Mouse (Mus musculus) CD4-positive naive resting alpha-beta T cell, adult 76 days (primary cell): ENCODE data around the gene Cgrrf1. TPM values are rescaled to one million over a fixed set of nuclear protein-coding genes. Genes with fewer than 3 reads are reported as not detected.

Experiments used
- total RNA-seq: library from RNA; stranded (reverse); gene quantifications from one replicate; pipeline ENCODE4 v1.2.4, GENCODE M21; 2023

The Cgrrf1 gene
- total RNA-seq: 17.3 TPM

GRCm38 (mm10) chr14:46831837-46832333 is at the start of gene Cgrrf1:
Gene Cgrrf1 (plus strand): TSS chr14:46832125.

DNA sequence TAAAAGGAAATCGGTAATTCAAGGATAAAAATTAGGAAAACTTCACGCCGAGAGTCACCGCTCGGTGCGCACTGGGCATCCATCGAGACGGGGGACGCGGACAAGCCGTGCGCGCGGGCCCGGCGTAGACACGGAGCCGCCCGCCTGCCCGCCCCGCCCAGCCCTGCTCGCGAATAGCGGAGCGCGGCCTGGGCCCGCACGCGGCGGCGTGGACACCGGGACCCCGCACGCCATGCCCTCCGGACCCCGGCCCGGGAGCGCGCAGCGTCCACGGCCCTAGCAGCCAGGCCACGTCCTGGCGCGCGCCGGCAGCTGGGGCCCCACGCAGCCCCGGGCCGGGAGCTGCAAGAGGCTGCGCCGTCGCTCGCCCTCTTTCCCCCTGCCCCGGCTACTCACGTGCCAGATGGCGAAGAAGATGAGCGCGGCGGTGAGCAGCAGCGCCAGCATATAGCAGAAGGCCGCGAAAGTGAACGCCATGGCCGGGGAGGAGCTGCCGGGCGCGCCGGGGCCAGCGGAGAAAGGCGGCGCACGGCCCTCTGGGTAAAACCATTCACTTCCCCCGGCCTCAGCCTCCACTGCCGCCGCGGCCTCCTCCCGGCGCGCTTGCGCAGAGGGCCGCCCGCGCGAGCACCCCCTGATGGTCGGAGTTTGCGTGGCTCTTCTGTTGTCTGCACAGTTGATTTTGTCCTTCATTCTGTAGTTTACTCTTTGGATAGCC is 44.0 kb upstream of the Cgrrf1 start, which contains the start of gene Cnih1:
Gene Cnih1, minus strand, starts transcription at position 625 of the 718 bp plus-strand sequence.

GRCm38 (mm10) chr14:46821873-46822716 is 9.8 kb upstream of the Cgrrf1 start, which contains the start of gene Gmfb:
Gene Gmfb (minus strand): TSS chr14:46822242.

DNA sequence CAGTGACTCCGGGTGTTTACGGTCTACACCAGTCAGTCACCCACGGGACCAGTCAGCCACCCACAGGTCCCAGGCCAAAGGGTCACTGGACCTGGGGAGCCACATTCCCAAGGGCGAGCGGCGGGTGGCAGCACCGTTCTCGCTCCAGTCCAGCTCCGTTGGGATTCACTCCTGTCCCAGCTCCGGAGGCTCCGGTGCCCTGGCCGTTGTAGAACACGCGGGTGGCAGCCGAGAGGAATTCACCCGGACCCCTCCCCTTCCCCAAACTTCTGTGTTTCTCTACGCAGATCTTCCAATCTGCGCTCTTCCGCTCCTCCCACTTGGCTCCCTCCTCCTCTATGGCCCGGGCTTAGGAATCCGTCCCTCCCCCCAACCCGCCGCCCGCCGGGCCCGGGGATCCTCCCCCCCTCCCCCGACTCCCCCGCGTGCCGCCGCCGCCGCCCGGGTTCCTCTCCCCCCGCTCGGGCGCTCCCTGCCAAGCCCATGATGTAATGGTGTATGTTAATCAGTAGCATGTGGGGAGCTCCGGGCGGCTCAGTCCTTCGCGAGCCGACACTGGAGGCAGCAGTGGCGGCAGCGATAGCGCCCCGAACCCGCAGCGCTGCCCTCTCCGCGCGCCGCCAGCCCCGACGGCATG is 50.6 kb downstream of the Cgrrf1 start, which contains the start of gene Samd4:
Gene Samd4, plus strand, starts transcription at position 424 of the 637 bp plus-strand sequence.

Other genes with a start within 250 kb of the Cgrrf1 start
- gene Cdkn3, start 71.6 kb upstream of the Cgrrf1 start, total RNA-seq: not detected
- gene Cnih1, start 43.7 kb upstream of the Cgrrf1 start, total RNA-seq: 25.3 TPM
- gene Gmfb, start 9.9 kb upstream of the Cgrrf1 start, total RNA-seq: 113 TPM
- 1.1 TPM for gene Samd4, start 50.7 kb downstream of the Cgrrf1 start, total RNA-seq